In the genomic region with DNA sequence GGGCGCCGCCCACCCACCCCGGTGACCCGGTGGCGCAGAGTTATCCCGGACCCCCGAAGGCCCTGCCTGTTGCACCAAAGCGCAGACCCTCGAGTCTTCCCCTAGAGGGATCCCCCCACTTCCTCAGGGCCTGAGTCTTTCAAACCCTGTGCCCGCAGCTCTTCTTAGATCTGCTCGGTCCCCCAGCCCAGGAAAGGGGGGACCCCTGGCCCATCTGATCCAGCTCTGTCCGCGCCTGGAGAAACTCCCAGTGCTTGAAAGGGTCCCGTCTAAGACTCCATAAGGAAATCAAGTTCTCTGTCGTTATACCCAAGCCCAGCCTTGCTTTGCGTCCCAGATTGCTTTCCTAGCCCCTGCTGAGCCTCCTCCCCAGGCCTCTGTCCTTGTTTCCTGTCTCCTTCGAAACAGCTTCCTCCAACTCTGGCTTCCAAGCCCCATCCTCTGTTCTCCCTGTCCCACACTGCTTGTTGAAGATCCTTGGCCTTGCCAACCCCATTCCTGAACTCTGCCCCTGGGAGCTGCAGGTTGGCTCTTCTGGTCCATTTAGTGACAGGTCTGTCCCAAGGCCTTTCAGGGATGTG, we compare ENCODE assay signal across 9 mouse cellular contexts. TPM values are rescaled to one million over a fixed set of nuclear protein-coding genes. Genes with fewer than 3 reads are reported as not detected.
DNase-seq lines count a peak whose midpoint lies in the region; ATAC-seq and TF ChIP-seq lines count a peak whose summit lies in the region.
"Had no signal": no experiment of that assay in that cellular context is flagged by ENCODE, and none has a peak within 500 bp of the region (broad histone marks: within the 10 kb centered on the region; RNA-seq: fewer than 3 reads in every experiment).

No protein-coding gene starts in this region.

- peaks cover 0 to 20% of the 10 kb centered on the region in 2 experiments; a peak in 3 of 4 replicates for H3K4me1 ChIP-seq in ES-E14 (ENCODE audit: control insufficient read depth in 2 of 2, insufficient read depth in 2 of 2, low read length in 2 of 2, poor library complexity in 1 of 2)
- H3K4me1 ChIP-seq in heart, embryonic 10.5 days: peaks cover 47% of the 10 kb centered on the region
- peaks cover 42% of the 10 kb centered on the region for H3K4me1 ChIP-seq in neural tube, embryonic 15.5 days

- H3K9me3 ChIP-seq in ES-E14 (ENCODE audit: control insufficient read depth, insufficient read depth, low read depth, low read length): no peaks in the 10 kb centered on the region
- no peaks in the 10 kb centered on the region for H3K9me3 ChIP-seq in heart, embryonic 10.5 days
- no peaks in the 10 kb centered on the region for H3K9me3 ChIP-seq in neural tube, embryonic 15.5 days (replicated peaks)

- peak; percentile 40 for ATAC-seq in neural tube, embryonic 15.5 days (ENCODE audit: low FRiP score)

- peak overlapping the region; percentile 90 for H3K4me2 ChIP-seq in neural tube, embryonic 15.5 days

- WGBS in heart, embryonic 10.5 days: under 1% methylated on average over 17 of the region's 17 CpGs
- WGBS in neural tube, embryonic 15.5 days: 1% methylated on average over 16 of the region's 17 CpGs

- peak overlapping the region; percentile 95 for H3K9ac ChIP-seq in ES-E14 (ENCODE audit: insufficient read depth, low read depth, low read length, poor library complexity, severe bottlenecking)
- H3K9ac ChIP-seq in neural tube, embryonic 15.5 days (replicated peaks): peak overlapping the region; percentile 81

- intact Hi-C loops in left cerebral cortex, postnatal 25 days (cut with DNase I): loop anchor here (1.0 to 2.0 kb wide), 2 partner anchors 23 to 34 kb away; no protein-coding TSS in a partner anchor

- peak overlapping the region; percentile 98 for H3K27ac ChIP-seq in ES-E14 (ENCODE audit: insufficient read depth, low read depth, low read length, poor library complexity, severe bottlenecking)
- H3K27ac ChIP-seq in heart, embryonic 10.5 days: peak overlapping the region; percentile 99
- peak overlapping the region; percentile 99 for H3K27ac ChIP-seq in neural tube, embryonic 15.5 days (replicated peaks)

- H3K36me3 ChIP-seq in ES-E14 (ENCODE audit: control insufficient read depth, insufficient read depth, low read length, poor library complexity, severe bottlenecking): peaks cover 17% of the 10 kb centered on the region; the same call in 1 of the 2 replicates
- peaks cover 34% of the 10 kb centered on the region for H3K36me3 ChIP-seq in heart, embryonic 10.5 days
- H3K36me3 ChIP-seq in neural tube, embryonic 15.5 days: peaks cover 22% of the 10 kb centered on the region

- in situ Hi-C loops in ES-E14 (cut with MboI; ENCODE audit: low sequenced_read_pairs in 2 of 2, unreplicated experiment in 2 of 2): no loop called here

- peak; percentile 63 for DNase-seq in cerebellum, adult 9-10 months
- no peak for DNase-seq in cerebellum, postnatal 14 days
- no peak for DNase-seq in ES-E14 (ENCODE audit: low read depth, low spot score)
- DNase-seq in heart, embryonic 10.5 days (ENCODE audit: low spot score): no peak
- peak; percentile 30 to 56 for DNase-seq in kidney, postnatal 36 days
- DNase-seq in left cerebral cortex, postnatal 25 days (ENCODE audit: low spot score in 2 of 2): no peak
- DNase-seq in urinary bladder, postnatal 14 days (ENCODE audit: low spot score): no peak

- no peaks in the 10 kb centered on the region for H3K27me3 ChIP-seq in heart, embryonic 10.5 days (ENCODE audit: insufficient read depth, poor library complexity, severe bottlenecking)
- H3K27me3 ChIP-seq in neural tube, embryonic 15.5 days (replicated peaks): no peaks in the 10 kb centered on the region

- H3K4me3 ChIP-seq in ES-E14 (ENCODE audit: insufficient read depth in 1 of 2, low read depth in 1 of 2, low read length in 2 of 2, poor library complexity in 1 of 2, severe bottlenecking in 1 of 2): peak overlapping the region; percentile 83 to 92
- peak overlapping the region; percentile 84 for H3K4me3 ChIP-seq in heart, embryonic 10.5 days
- peak overlapping the region; percentile 79 for H3K4me3 ChIP-seq in neural tube, embryonic 15.5 days (replicated peaks)

TF ChIP-seq in ES-E14, 5 proteins besides CTCF, POLR2A, EP300 and RAD21:
- no peak for TF ChIP-seq MAFK (IDR thresholded peaks at IDR 0.05; ENCODE audit: insufficient read depth, low read depth, low read length)
- TF ChIP-seq ZC3H11A (IDR thresholded peaks at IDR 0.05; ENCODE audit: borderline replicate concordance, low read depth, low read length): no peak
- no peak for TF ChIP-seq ZNF384 (IDR thresholded peaks at IDR 0.05; ENCODE audit: low read depth, low read length)
- no peak for TF ChIP-seq CHD2 (IDR thresholded peaks at IDR 0.05; ENCODE audit: low read depth, low read length)
- TF ChIP-seq HCFC1 (IDR thresholded peaks at IDR 0.05; ENCODE audit: borderline replicate concordance, insufficient read depth, low read length): no peak

RNA-seq across cellular contexts. Expression of gene Gga1, which starts 0.9 kb away (rescaled TPM):
- 18.4 and 23.3 TPM in 2 replicates for total RNA-seq in ES-E14 (2012; rRNA removed)
- 51.5 and 56.6 TPM in 2 replicates for polyA plus RNA-seq in heart, embryonic 10.5 days (2016; fragmentation: Nextera tagmentation; extraction: Ambion mirVana)
- polyA plus RNA-seq in neural tube, embryonic 15.5 days (2015; fragmentation: Nextera tagmentation; extraction: Ambion mirVana): 42.6 and 44.1 TPM in 2 replicates
- 10 to 100 TPM; 58.0 to 61.2 TPM for total RNA-seq in left cerebral cortex, postnatal 25 days (2021)

RNA-seq across cellular contexts. Expression of gene Gm49510, which starts 21.6 kb away (rescaled TPM):
- total RNA-seq in ES-E14 (2012; rRNA removed): 0.11 TPM in 1 of 2 replicates, not detected in the other
- 0.11 and 0.38 TPM in 2 replicates for polyA plus RNA-seq in heart, embryonic 10.5 days (2016; fragmentation: Nextera tagmentation; extraction: Ambion mirVana)
- polyA plus RNA-seq in neural tube, embryonic 15.5 days (2015; fragmentation: Nextera tagmentation; extraction: Ambion mirVana): not detected in 2 replicates
- total RNA-seq in left cerebral cortex, postnatal 25 days (2021): under 1 TPM; 0.48 to 0.73 TPM
- total RNA-seq: hematopoietic stem cell, adult 5-6 weeks had no signal

RNA-seq across cellular contexts. Expression of gene Sh3bp1, which starts 21.7 kb away (rescaled TPM):
- total RNA-seq in ES-E14 (2012; rRNA removed): 10.5 and 17.3 TPM in 2 replicates
- 33.8 and 44.4 TPM in 2 replicates for polyA plus RNA-seq in heart, embryonic 10.5 days (2016; fragmentation: Nextera tagmentation; extraction: Ambion mirVana)
- 3.7 and 16.9 TPM in 2 replicates for polyA plus RNA-seq in neural tube, embryonic 15.5 days (2015; fragmentation: Nextera tagmentation; extraction: Ambion mirVana)
- 10 to 100 TPM; 20.4 to 24.3 TPM for total RNA-seq in left cerebral cortex, postnatal 25 days (2021)

RNA-seq across cellular contexts. Expression of gene Lgals2, which starts 22.6 kb away (rescaled TPM):
- 4.2 TPM in 1 of 2 replicates, not detected in the other for total RNA-seq in ES-E14 (2012; rRNA removed)
- polyA plus RNA-seq in heart, embryonic 10.5 days (2016; fragmentation: Nextera tagmentation; extraction: Ambion mirVana): 2.2 TPM in 1 of 2 replicates, not detected in the other
- 26.1 TPM in 1 of 2 replicates, not detected in the other for polyA plus RNA-seq in neural tube, embryonic 15.5 days (2015; fragmentation: Nextera tagmentation; extraction: Ambion mirVana)
- not detected for total RNA-seq in left cerebral cortex, postnatal 25 days (2021)
- total RNA-seq: hematopoietic stem cell, adult 5-6 weeks had no signal

RNA-seq across cellular contexts. Expression of gene Cdc42ep1, which starts 35.5 kb away (rescaled TPM):
- total RNA-seq in ES-E14 (2012; rRNA removed): 4.7 and 8.3 TPM in 2 replicates
- polyA plus RNA-seq in heart, embryonic 10.5 days (2016; fragmentation: Nextera tagmentation; extraction: Ambion mirVana): 35.1 and 37.3 TPM in 2 replicates
- 12.0 and 16.2 TPM in 2 replicates for polyA plus RNA-seq in neural tube, embryonic 15.5 days (2015; fragmentation: Nextera tagmentation; extraction: Ambion mirVana)
- 10 to 100 TPM; 11.9 to 13.2 TPM for total RNA-seq in left cerebral cortex, postnatal 25 days (2021)
- total RNA-seq: hematopoietic stem cell, adult 5-6 weeks had no signal

Comparison
In these comparisons a context has a peak if more than half of its experiments do, and no peak if none do; other contexts are left out.
1. DNase-seq: peak in cerebellum, adult 9-10 months (single experiment) and kidney, postnatal 36 days (2 of 2); none in cerebellum, postnatal 14 days (0 of 2), ES-E14 (single experiment), heart, embryonic 10.5 days (single experiment), left cerebral cortex, postnatal 25 days (0 of 2) and urinary bladder, postnatal 14 days (single experiment).
2. Peak in every context shown above with its lines, with median percentiles within 50 percentile points of each other: H3K27ac ChIP-seq and H3K4me3 ChIP-seq.